Mouse (Mus musculus) hindbrain, embryonic 14.5 days (tissue): Measurements from ENCODE around the gene Fshr. TPM values are rescaled to one million over a fixed set of nuclear protein-coding genes. Genes with fewer than 3 reads are reported as not detected.
"Not testable (repeated sequence)": the region's sequence is repeated elsewhere in the genome, so short reads cannot be mapped to it uniquely, and the experiment has no call there.

ENCODE experiments used
- ATAC-seq: fragments of 200-750 bp; cut with Nextera tagmentation; 2 replicates; pipeline ENCODE4 v1.8.0; 2017; ENCODE audit warnings: moderate number of reproducible peaks, mild to moderate bottlenecking, moderate TSS enrichment, moderate library complexity; ENCODE audit not compliant: low FRiP score
- DNase-seq: peaks from one replicate; pipeline ENCODE4 v3.0.0-alpha.2; 2015; ENCODE audit warnings: low spot score
- H3K27ac ChIP-seq: fragments of 300-500 bp; sonication (generic); 2 replicates; pipeline ENCODE4 v1.5.1; 2014; ENCODE audit warnings: mild to moderate bottlenecking, moderate library complexity
- H3K27me3 ChIP-seq: fragments of 300-500 bp; sonication (generic); 2 replicates; pipeline ENCODE4 v1.6.1; 2014; ENCODE audit warnings: mild to moderate bottlenecking, low read length, mixed read lengths; ENCODE audit not compliant: control insufficient read depth, insufficient read depth
- H3K36me3 ChIP-seq: fragments of 300-500 bp; sonication (generic); replicated peaks from 2 replicates; pipeline ENCODE4 v1.6.1; 2014; ENCODE audit not compliant: control insufficient read depth, insufficient read depth
- H3K4me1 ChIP-seq: fragments of 300-500 bp; sonication (generic); replicated peaks from 2 replicates; pipeline ENCODE4 v1.6.1; 2014; ENCODE audit warnings: antibody characterized with exemption, low read length, mixed read lengths; ENCODE audit not compliant: control insufficient read depth, insufficient read depth
- H3K4me2 ChIP-seq: fragments of 300-500 bp; sonication (generic); replicated peaks from 2 replicates; pipeline ENCODE4 v1.6.1; 2014; ENCODE audit warnings: mild to moderate bottlenecking, moderate library complexity
- H3K4me3 ChIP-seq: fragments of 300-500 bp; sonication (generic); replicated peaks from 2 replicates; pipeline ENCODE4 v1.5.1; 2014; ENCODE audit warnings: mild to moderate bottlenecking, low read length
- H3K9ac ChIP-seq: fragments of 300-500 bp; sonication (generic); 2 replicates; pipeline ENCODE4 v1.6.1; 2014
- H3K9me3 ChIP-seq: fragments of 300-500 bp; sonication (generic); 2 replicates; pipeline ENCODE4 v1.6.1; 2016; ENCODE audit warnings: low read length; ENCODE audit not compliant: control insufficient read depth
- WGBS: fragments of 180-500 bp; shearing (Covaris S2); extraction: QIAGEN DNeasy Blood & Tissue Kit; methylation state at CpG from one replicate; pipeline ENCODE4 v1.1.7; 2014; 5-methylcytosine and 5-hydroxymethylcytosine counted together
- polyA plus RNA-seq: library from polyadenylated mRNA; unstranded; fragments of >200 nt; fragmentation: Nextera tagmentation; extraction: Ambion mirVana; gene quantifications from 2 replicates; pipeline ENCODE4 v1.2.1, GENCODE M21; 2014

The Fshr gene
- polyA plus RNA-seq, 1 experiment from 2014 or later = not detected

GRCm38 (mm10) chr17:89100719-89101350 is 99.6 kb downstream of the Fshr start:
- H3K9ac ChIP-seq = no peak overlapping the region
- ATAC-seq = no peak

DNA sequence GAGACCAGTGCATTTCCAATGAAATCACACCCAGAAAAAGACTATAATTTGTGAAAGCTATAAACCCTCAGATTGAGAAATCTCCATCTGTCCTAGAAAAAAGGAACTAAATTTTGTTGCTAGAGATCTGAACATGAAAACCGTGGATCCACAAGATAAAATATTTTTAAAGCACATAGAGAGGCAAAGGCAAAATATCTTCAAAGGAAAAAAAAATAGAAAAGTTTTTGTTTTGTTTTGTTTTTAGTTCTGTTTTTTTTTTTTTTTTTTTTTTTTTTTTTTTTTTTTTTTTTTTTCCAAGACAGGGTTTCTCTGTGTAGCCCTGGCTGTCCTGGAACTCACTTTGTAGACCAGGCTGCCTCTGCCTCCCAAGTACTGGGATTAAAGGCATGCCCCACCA is 100.7 kb downstream of the Fshr start:
- not testable (repeated sequence) for DNase-seq
- WGBS = 87% methylated on average over 1 of the region's 1 CpGs

More at GRCm38 (mm10) chr17:89100719-89101350, 99.6 kb downstream of the Fshr start:
- H3K4me3 ChIP-seq = no peak overlapping the region
- H3K27ac ChIP-seq = no peak overlapping the region
- no peaks in the 10 kb centered on the region for H3K36me3 ChIP-seq
- H3K27me3 ChIP-seq = no peaks in the 10 kb centered on the region
- H3K4me2 ChIP-seq = no peak overlapping the region
- WGBS = 89% methylated on average over 5 of the region's 5 CpGs
- H3K9me3 ChIP-seq = no peaks in the 10 kb centered on the region; the same call in 1 of the 2 replicates
- no peak for DNase-seq
- no peaks in the 10 kb centered on the region for H3K4me1 ChIP-seq

DNA sequence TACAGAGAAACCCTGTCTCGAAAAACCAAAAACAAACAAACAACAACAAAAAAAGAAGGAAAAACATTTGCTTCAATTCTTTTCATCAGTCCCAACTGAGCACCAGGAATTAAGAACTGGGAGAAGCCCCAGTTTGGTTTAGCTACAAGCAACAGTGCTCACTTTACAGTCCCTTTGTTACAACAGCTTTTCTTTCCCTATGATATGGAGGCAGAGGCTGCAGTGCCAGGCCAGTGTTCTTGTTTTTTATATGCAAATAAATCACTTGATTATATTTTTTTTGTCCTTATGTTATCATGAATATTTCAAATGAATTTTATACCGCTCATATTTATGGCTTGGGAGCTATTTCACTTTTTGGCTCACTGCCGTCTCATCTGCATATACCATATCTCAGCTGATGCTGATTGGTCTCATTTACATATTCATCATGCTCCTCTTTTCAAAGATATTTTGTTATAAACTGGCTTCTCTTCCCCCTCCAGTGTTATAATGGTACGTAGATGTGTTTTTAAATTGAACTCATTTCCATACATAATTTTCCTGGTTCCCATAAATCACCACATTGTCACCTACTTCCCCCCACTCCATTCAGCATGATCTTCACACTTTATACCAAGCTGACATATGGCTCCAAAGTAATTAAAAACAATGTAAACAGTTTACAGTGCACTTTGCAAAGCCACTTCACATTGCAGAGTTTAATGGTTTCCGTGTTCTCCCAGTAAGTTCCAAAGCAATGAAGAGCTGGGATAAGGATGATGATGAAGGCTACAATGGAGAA is 110.6 kb downstream of the Fshr start:
- DNase-seq (no peak), ATAC-seq (peak; percentile 27; the same call in 1 of the 2 replicates)
- WGBS = 61% methylated on average over 5 of the region's 5 CpGs
- Histone ChIP-seq H3K9me3 (no peaks in the 10 kb centered on the region), H3K27ac (no peak overlapping the region), H3K9ac (no peak overlapping the region), H3K36me3 (no peaks in the 10 kb centered on the region), H3K4me2 (no peak overlapping the region), H3K4me1 (no peaks in the 10 kb centered on the region), H3K4me3 (no peak overlapping the region), H3K27me3 (no peaks in the 10 kb centered on the region)

More for the DNA sequence above, 100.7 kb downstream of the Fshr start:
- not testable (repeated sequence) for H3K36me3 ChIP-seq, H3K4me3 ChIP-seq, H3K27ac ChIP-seq, H3K4me1 ChIP-seq, ATAC-seq, H3K4me2 ChIP-seq, H3K9ac ChIP-seq, H3K27me3 ChIP-seq, H3K9me3 ChIP-seq

GRCm38 (mm10) chr17:89082897-89083296 is 117.6 kb downstream of the Fshr start:
- ATAC-seq = no peak

DNA sequence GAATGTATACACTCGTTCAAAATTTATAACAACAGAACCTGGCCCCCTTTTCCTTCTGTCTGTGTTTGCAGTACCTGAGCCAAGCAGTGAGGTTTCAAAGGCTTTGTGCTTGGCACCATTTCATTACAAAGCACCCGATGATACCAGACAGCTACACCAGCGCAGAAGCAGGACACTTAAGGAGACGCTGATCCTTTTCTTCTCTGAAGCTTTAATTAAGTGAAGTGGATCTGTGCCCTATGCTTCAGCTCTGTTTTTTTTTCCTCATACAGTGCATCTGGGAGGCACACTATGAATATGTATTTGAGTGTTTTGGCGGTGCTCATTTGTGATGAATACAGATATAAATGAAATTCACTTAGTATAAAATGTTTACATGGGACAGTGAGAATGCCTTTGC is 120.8 kb downstream of the Fshr start:
- H3K9ac ChIP-seq = no peak overlapping the region
- no peak overlapping the region for H3K4me3 ChIP-seq
- DNase-seq (no peak), ATAC-seq (no peak)
- H3K4me2 ChIP-seq = no peak overlapping the region
- H3K27ac ChIP-seq = no peak overlapping the region
- peaks cover 4% of the 10 kb centered on the region; the same call in 1 of the 2 replicates for H3K4me1 ChIP-seq
- no peaks in the 10 kb centered on the region for H3K36me3 ChIP-seq
- 64% methylated on average over 5 of the region's 5 CpGs for WGBS
- no peaks in the 10 kb centered on the region for H3K9me3 ChIP-seq
- H3K27me3 ChIP-seq = no peaks in the 10 kb centered on the region

More at GRCm38 (mm10) chr17:89082897-89083296, 117.6 kb downstream of the Fshr start:
- 63% methylated on average over 2 of the region's 2 CpGs for WGBS
- Histone ChIP-seq H3K4me2 (no peak overlapping the region), H3K4me3 (no peak overlapping the region), H3K27me3 (no peaks in the 10 kb centered on the region), H3K27ac (no peak overlapping the region), H3K4me1 (peaks cover 4% of the 10 kb centered on the region; the same call in 1 of the 2 replicates), H3K9ac (no peak overlapping the region), H3K36me3 (no peaks in the 10 kb centered on the region), H3K9me3 (no peaks in the 10 kb centered on the region)
- DNase-seq = no peak

GRCm38 (mm10) chr17:89064327-89065095 is 136.0 kb downstream of the Fshr start:
- H3K4me3 ChIP-seq = no peak overlapping the region
- ATAC-seq = no peak

DNA sequence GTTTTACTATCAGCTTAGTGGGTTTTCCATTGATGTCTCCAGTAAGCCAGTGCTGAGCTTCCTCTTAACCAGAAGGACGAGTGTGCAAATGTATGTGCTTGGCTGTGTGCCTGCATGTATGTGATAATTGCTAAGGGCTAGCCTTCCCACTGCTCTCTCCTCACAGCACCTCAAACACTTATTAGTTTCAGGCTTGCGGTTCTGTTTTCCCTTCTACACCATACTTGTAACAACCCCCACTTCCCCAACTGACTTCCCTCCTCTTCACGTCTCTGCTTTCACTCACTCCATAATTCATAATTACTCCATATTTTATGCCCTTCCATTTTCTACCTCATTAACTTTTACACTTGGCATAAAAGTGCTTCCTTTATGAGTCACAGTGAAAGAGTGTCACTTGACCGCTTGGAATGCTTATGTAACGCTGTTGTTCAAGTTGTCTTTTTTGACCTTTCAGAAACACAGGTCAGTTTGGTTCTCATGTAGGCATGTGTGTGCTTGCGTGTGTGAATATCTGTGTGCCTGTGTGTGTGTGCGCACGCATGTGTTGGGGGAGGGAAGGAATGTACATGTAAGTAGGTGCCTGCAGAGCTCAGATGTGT is 138.0 kb downstream of the Fshr start:
- Histone ChIP-seq H3K27ac (no peak overlapping the region), H3K4me3 (no peak overlapping the region), H3K27me3 (no peaks in the 10 kb centered on the region), H3K4me1 (no peaks in the 10 kb centered on the region), H3K4me2 (no peak overlapping the region), H3K36me3 (no peaks in the 10 kb centered on the region), H3K9ac (no peak overlapping the region), H3K9me3 (no peaks in the 10 kb centered on the region)
- no peak for ATAC-seq
- 83% methylated on average over 8 of the region's 8 CpGs for WGBS
- DNase-seq = no peak

More at GRCm38 (mm10) chr17:89064327-89065095, 136.0 kb downstream of the Fshr start:
- Histone ChIP-seq H3K36me3 (no peaks in the 10 kb centered on the region), H3K9ac (no peak overlapping the region), H3K4me2 (no peak overlapping the region), H3K27me3 (no peaks in the 10 kb centered on the region), H3K9me3 (no peaks in the 10 kb centered on the region), H3K27ac (no peak overlapping the region), H3K4me1 (no peaks in the 10 kb centered on the region)
- WGBS = 71% methylated on average over 3 of the region's 3 CpGs
- no peak for DNase-seq

- H3K27me3 ChIP-seq = no peaks in the 10 kb centered on the region
- H3K36me3 ChIP-seq = no peaks in the 10 kb centered on the region
- no peak for DNase-seq
- no peak overlapping the region for H3K4me3 ChIP-seq
- WGBS = 84% methylated on average over 3 of the region's 3 CpGs
- H3K9ac ChIP-seq = no peak overlapping the region
- ATAC-seq = no peak
- no peaks in the 10 kb centered on the region for H3K4me1 ChIP-seq
- H3K9me3 ChIP-seq = no peaks in the 10 kb centered on the region
- no peak overlapping the region for H3K27ac ChIP-seq
- no peak overlapping the region for H3K4me2 ChIP-seq
These were observed 149.4 kb downstream of the Fshr start for GRCm38 (mm10) chr17:89051031-89051563.
